Mouse (Mus musculus) forebrain, embryonic 14.5 days (tissue): ENCODE data around the gene Lta. TPM values are rescaled to one million over a fixed set of nuclear protein-coding genes. Genes with fewer than 3 reads are reported as not detected.

ENCODE experiments used
- ATAC-seq: fragments of 200-750 bp; cut with Nextera tagmentation; 2 replicates; pipeline ENCODE4 v1.8.0; 2017; ENCODE audit warnings: mild to moderate bottlenecking, moderate library complexity
- DNase-seq: peaks from one replicate; pipeline ENCODE4 v3.0.0-alpha.2; 2015; ENCODE audit warnings: low spot score
- H3K27ac ChIP-seq: fragments of 300-500 bp; sonication (generic); 2 replicates; pipeline ENCODE4 v1.5.1; 2014; ENCODE audit warnings: low read depth, mild to moderate bottlenecking, control low read depth, low read length, moderate library complexity
- H3K27me3 ChIP-seq: fragments of 300-500 bp; sonication (generic); replicated peaks from 2 replicates; pipeline ENCODE4 v1.6.1; 2014; ENCODE audit warnings: low read length, control low read depth, mixed read lengths; ENCODE audit not compliant: control insufficient read depth, insufficient read depth
- H3K36me3 ChIP-seq: fragments of 300-500 bp; sonication (generic); 2 replicates; pipeline ENCODE4 v1.6.1; 2014; ENCODE audit warnings: low read length, control low read depth; ENCODE audit not compliant: control insufficient read depth, insufficient read depth
- H3K4me1 ChIP-seq: fragments of 300-500 bp; sonication (generic); 2 replicates; pipeline ENCODE4 v1.6.1; 2014; ENCODE audit warnings: antibody characterized with exemption, low read length, control low read depth; ENCODE audit not compliant: control insufficient read depth, insufficient read depth
- H3K4me2 ChIP-seq: fragments of 300-500 bp; sonication (generic); 2 replicates; pipeline ENCODE4 v1.6.1; 2014; ENCODE audit warnings: mild to moderate bottlenecking, control low read depth, low read length
- H3K4me3 ChIP-seq: fragments of 300-500 bp; sonication (generic); 2 replicates; pipeline ENCODE4 v1.5.1; 2014; ENCODE audit warnings: low read depth, low read length, control low read depth
- H3K9ac ChIP-seq: fragments of 300-500 bp; sonication (generic); 2 replicates; pipeline ENCODE4 v1.6.1; 2014; ENCODE audit warnings: mild to moderate bottlenecking, low read length, control low read depth, moderate library complexity
- H3K9me3 ChIP-seq: fragments of 300-500 bp; sonication (generic); replicated peaks from 2 replicates; pipeline ENCODE4 v1.6.1; 2016; ENCODE audit warnings: low read length, control low read depth, mixed read lengths; ENCODE audit not compliant: control insufficient read depth
- WGBS: fragments of 180-500 bp; shearing (Covaris S2); extraction: QIAGEN DNeasy Blood & Tissue Kit; methylation state at CpG from one replicate; pipeline ENCODE4 v1.1.7; 2014; 5-methylcytosine and 5-hydroxymethylcytosine counted together
- polyA plus RNA-seq: library from polyadenylated mRNA; unstranded; fragments of >200 nt; fragmentation: Nextera tagmentation; extraction: Ambion mirVana; gene quantifications from 2 replicates; pipeline ENCODE4 v1.2.1, GENCODE M21; 2014

Gene Lta
- polyA plus RNA-seq, 1 experiment from 2014 or later, result 0.13 TPM

DNA sequence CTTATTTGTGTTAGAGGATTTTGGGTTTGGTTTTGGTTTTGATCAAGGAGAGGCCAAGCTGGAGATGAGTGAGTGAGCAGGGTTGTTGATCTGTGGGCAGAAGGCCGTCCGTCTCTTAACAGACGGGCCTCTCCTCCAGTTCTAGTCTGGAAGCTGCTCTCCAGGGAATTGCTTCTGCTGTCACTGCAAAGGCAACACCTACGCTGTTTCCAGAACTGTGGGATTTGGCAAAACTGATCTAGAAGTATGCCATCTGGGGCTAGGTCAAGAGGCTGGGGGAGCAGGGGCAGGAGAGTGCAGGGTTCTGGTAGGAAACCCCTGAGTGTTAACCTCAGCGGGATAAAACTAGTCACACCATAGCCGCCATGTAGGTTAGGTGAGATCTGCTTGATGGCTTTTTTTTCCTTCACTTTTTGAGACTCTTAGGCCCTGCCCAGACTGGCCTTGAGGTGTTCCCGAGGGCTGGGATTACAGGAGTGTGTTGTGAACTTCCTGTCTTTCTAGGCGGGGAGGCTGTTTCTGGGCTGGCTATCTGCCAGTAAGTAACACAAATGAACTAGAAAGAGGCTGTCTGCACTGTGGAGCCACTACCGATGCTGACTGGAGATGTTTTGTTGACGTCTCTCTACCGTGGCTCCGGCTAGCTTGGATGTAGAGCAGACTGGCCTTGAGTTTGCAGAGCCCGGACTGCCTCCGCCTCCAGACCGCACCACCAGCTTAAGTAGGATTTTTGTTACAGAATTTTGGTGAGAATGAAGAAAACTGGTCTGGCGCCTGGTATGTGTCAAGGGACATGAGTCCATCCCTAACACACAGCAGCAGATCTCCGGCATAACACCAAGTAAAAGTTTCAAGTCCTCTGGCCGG, 28.2 kb upstream of the Lta start, which contains the start of gene Atp6v1g2:
Gene Atp6v1g2, plus strand, starts transcription at position 547 of the 867 bp plus-strand sequence.
- Histone ChIP-seq H3K4me3 (peak within 1 kb of the TSS; percentile 40), H3K9ac (peak within 1 kb of the TSS; percentile 85), H3K27me3 (no peaks in the 10 kb centered on the region), H3K9me3 (no peaks in the 10 kb centered on the region), H3K27ac (peak within 1 kb of the TSS; percentile 90; the same call in 1 of the 2 replicates), H3K4me1 (peaks cover 4% of the 10 kb centered on the region; the same call in 1 of the 2 replicates), H3K4me2 (peak within 1 kb of the TSS; percentile 83), H3K36me3 (peaks cover 45% of the 10 kb centered on the region)
- WGBS, result 74% methylated on average over 18 of the region's 18 CpGs
- ATAC-seq, result no peak
- no peak for DNase-seq

DNA sequence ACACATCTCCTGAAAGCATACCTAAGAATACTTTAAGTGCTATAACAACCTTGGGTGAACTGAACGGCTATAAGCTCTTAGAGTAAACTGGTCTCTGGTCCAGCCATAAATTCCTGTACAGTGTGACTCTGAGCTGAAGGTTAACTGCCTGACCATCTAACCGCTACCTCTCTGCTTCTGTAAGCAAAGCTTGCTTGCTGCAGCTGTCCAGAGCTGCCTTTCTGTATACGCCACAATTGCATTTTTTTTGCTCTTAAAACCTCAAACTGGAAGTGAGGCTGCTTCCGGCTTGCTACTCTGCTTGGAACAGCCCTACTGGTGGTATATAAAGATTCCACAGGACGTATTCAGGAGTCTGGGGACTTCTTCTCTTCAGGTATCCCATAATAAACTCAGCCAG, 27.5 kb upstream of the Lta start:
- Histone ChIP-seq H3K4me1 (peaks cover 4% of the 10 kb centered on the region; the same call in 1 of the 2 replicates), H3K27ac (no peak overlapping the region), H3K4me2 (no peak overlapping the region), H3K4me3 (no peak overlapping the region), H3K9ac (peak overlapping the region; percentile 21; the same call in 1 of the 2 replicates), H3K9me3 (no peaks in the 10 kb centered on the region), H3K36me3 (peaks cover 52% of the 10 kb centered on the region), H3K27me3 (no peaks in the 10 kb centered on the region)
- ATAC-seq (no peak), DNase-seq (no peak)
- WGBS, result 93% methylated on average over 5 of the region's 5 CpGs

DNA sequence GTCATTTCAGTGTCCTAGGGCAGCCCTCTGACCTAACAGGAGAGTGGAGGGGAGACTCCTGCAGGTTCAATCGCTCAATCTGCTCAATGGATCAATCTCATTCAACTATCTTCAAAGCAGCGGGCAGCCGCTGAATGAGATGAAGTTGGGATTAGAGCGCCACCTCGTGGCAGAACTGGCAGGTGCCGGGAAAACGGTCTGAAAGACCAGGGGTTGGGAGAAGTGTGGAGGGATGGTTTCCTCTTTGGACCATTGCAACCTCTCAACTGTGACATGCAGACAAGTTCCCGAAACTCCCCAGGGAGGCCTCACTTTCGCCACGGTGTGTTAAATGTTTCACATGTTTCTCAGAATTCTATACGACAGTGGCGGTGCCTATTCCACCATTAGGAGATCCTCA, 26.9 kb upstream of the Lta start:
- DNase-seq (peak; percentile 90), ATAC-seq (no peak)
- Histone ChIP-seq H3K27ac (no peak overlapping the region), H3K4me3 (no peak overlapping the region), H3K9me3 (no peaks in the 10 kb centered on the region), H3K36me3 (peaks cover 58% of the 10 kb centered on the region), H3K4me1 (peaks cover 4% of the 10 kb centered on the region; the same call in 1 of the 2 replicates), H3K9ac (0 out of 2 replicates have a peak overlapping the region, but pooled peaks have one; percentile 1), H3K27me3 (no peaks in the 10 kb centered on the region), H3K4me2 (no peak overlapping the region; the same call in 1 of the 2 replicates)
- 17% methylated on average over 12 of the region's 12 CpGs for WGBS

DNA sequence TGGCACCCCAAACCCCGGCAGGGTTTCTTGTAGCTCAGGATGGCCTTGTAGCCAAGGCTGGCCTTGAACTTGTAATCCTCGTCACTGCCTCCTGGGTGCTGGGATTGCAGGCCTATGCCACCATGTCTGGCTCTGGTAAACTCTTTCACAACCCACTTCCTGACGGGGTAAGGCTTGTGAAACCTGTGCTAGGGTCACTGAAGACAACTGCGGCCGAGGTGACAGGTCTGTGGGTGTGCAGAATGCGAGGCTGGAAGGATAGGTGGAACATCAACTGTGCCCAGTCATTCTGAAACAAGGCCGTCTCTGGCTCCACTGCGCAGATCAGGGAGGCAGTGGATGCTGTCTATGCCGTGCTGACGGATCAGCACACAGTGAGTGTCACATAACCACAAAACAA, 25.9 kb upstream of the Lta start:
- Histone ChIP-seq H3K27ac (no peak overlapping the region), H3K9ac (no peak overlapping the region), H3K4me3 (no peak overlapping the region), H3K9me3 (no peaks in the 10 kb centered on the region), H3K36me3 (peaks cover 64% of the 10 kb centered on the region), H3K4me2 (no peak overlapping the region), H3K27me3 (no peaks in the 10 kb centered on the region), H3K4me1 (peaks cover 4% of the 10 kb centered on the region; the same call in 1 of the 2 replicates)
- no peak for ATAC-seq
- no peak for DNase-seq
- 96% methylated on average over 10 of the region's 10 CpGs for WGBS

DNA sequence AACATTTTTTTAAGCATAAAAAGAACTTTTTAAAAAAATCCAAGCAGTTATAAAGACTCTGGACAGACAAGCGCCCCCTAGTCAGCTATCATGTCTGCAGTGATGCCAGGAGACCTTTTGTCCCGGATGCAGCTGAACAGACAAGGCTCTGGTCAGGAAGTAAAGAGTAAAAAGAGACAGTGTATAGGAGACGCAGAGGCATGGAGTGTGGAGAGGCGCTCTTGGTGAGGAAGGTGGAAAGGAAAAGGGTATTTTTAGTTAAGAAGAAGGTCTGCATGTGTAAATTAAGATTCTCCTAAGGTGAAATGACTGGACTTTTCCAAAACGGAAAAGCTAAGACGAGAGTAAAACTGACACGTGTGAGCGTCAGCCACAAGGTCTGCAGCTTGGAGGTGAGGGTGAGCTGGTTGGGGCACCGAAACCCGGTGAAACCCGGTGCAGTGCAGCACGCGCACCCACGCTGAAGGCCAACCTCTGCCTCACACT, 21.5 kb upstream of the Lta start:
- Histone ChIP-seq H3K27ac (no peak overlapping the region), H3K4me2 (no peak overlapping the region), H3K27me3 (no peaks in the 10 kb centered on the region), H3K4me3 (no peak overlapping the region), H3K4me1 (no peaks in the 10 kb centered on the region), H3K36me3 (peaks cover 65% of the 10 kb centered on the region), H3K9me3 (no peaks in the 10 kb centered on the region), H3K9ac (no peak overlapping the region)
- no peak for ATAC-seq
- 90% methylated on average over 14 of the region's 14 CpGs for WGBS
- no peak for DNase-seq

DNA sequence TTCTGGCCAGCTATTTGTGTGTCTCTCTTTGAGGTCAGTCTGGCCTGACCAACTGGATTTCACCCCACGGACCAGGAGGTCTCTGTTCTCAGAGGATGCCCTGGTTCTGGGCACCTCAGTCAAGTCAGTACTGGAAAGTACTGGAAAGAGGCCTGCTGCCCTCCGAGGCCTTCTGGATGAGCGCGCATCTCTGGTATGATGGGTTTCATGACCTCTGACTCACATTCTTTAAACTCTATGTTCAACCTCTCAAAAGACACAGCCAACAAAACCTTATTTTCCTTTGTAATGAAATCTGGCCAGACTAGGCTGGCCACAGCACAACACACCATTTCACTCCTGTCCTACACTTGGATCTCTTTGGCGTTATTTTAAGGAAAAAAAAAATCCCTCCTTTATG, 20.3 kb upstream of the Lta start:
- no peaks in the 10 kb centered on the region for H3K4me1 ChIP-seq
- no peaks in the 10 kb centered on the region for H3K9me3 ChIP-seq
- H3K4me2 ChIP-seq, result no peak overlapping the region
- no peak overlapping the region for H3K4me3 ChIP-seq
- WGBS, result 95% methylated on average over 5 of the region's 5 CpGs
- H3K27ac ChIP-seq, result no peak overlapping the region
- DNase-seq (no peak), ATAC-seq (no peak)
- H3K9ac ChIP-seq, result no peak overlapping the region
- H3K36me3 ChIP-seq, result peaks cover 61% of the 10 kb centered on the region
- H3K27me3 ChIP-seq, result no peaks in the 10 kb centered on the region

DNA sequence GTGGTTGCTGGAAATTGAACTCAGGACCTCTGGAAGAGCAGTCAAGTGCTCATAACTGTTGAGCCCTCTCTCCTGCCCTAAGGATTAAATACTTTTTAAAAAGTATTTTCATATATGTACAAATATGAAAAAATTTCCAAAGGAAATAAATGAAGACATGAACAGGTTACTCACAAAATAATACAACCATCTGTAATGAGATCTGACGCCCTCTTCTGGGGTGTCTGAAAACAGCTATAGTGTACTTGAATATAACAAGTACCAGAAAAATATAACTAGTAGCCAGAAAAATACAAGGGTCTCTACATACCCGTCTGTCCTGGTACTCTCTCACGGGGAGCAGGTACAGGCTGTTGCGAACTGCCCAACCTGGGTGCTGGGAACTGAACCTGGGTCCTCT, 19.5 kb upstream of the Lta start:
- Histone ChIP-seq H3K4me3 (no peak overlapping the region), H3K4me2 (no peak overlapping the region), H3K9me3 (no peaks in the 10 kb centered on the region), H3K27ac (no peak overlapping the region), H3K36me3 (peaks cover 61% of the 10 kb centered on the region), H3K9ac (no peak overlapping the region), H3K4me1 (no peaks in the 10 kb centered on the region), H3K27me3 (no peaks in the 10 kb centered on the region)
- 94% methylated on average over 4 of the region's 4 CpGs for WGBS
- ATAC-seq (no peak), DNase-seq (no peak)

DNA sequence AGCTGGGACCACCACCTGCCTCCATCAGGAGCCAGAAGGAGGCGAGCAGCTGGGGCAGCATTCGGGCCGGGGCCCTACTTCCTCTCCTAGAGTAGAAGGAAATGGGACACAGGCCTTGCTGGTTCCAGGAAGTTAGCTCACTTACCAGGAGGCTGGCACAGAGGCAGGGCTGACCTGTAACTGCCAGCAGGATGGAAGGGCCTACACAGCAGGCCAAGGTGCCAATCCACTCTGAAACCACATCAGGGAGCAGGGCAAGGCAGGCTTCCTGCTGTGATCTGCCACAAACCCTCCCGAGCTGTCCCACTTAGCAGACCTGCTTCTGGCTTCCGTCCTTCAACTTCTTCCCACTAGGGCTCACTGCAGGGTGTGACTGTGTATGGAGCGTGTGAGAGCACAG, 17.1 kb upstream of the Lta start:
- no peak for ATAC-seq
- Histone ChIP-seq H3K9ac (no peak overlapping the region), H3K27ac (no peak overlapping the region), H3K4me2 (no peak overlapping the region), H3K36me3 (peaks cover 46% of the 10 kb centered on the region), H3K4me1 (no peaks in the 10 kb centered on the region), H3K27me3 (no peaks in the 10 kb centered on the region), H3K9me3 (no peaks in the 10 kb centered on the region), H3K4me3 (no peak overlapping the region)
- 85% methylated on average over 6 of the region's 6 CpGs for WGBS
- no peak for DNase-seq
